Mouse (Mus musculus): ENCODE measurements around the gene Lcn3.
"Not testable (repeated sequence)": the region's sequence is repeated elsewhere in the genome, so short reads cannot be mapped to it uniquely, and the experiment has no call there.

Lcn3 gene

DNA sequence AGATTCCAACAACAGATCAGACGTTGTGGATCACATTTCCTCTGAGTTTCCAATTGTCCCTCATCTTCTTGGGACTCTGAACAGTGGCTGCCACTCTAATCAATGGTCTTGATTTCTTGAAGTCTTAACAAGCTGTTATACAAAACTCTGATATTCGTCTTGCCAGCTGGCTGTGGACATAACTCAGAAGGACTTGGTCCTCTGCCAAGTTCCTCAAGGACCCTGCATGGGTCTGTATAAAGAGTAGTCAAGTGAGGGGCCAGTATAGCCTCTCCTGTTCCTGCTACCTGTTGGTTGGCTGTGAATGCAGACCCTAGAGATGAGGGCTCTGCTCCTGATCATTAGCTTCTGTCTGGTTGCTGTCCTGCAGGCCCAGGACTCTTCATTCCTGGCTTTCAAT lies at the start of gene Lcn3:
TSS of gene Lcn3 (plus strand) at position 301 of the 400 bp plus-strand sequence.
- no peak for ATAC-seq (ENCODE audit: low TSS enrichment)

DNA sequence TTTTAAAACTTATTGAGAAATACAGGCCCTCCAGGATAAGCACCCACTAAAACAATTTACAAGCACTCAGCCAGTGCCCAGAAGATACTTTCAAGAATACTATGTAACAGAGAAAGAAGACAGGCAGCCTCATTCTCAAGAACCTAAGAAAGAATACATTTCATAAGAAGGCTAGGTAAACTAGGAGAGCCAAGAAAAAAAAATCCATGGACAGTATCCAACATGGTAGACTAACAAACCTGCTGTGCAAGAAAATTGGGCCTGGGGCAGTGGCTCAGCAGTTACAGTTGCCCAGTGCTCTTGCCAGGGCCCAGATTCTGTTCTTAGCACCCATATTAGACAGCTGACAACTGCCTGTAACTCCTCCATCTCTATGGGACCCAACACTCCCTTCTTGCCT lies 48.1 kb upstream of the Lcn3 start:
- ATAC-seq (ENCODE audit: low TSS enrichment) = no peak

GRCm38 (mm10) chr2:25733199-25733930 lies 32.0 kb upstream of the Lcn3 start:
- no peak for ATAC-seq (ENCODE audit: low TSS enrichment)

DNA sequence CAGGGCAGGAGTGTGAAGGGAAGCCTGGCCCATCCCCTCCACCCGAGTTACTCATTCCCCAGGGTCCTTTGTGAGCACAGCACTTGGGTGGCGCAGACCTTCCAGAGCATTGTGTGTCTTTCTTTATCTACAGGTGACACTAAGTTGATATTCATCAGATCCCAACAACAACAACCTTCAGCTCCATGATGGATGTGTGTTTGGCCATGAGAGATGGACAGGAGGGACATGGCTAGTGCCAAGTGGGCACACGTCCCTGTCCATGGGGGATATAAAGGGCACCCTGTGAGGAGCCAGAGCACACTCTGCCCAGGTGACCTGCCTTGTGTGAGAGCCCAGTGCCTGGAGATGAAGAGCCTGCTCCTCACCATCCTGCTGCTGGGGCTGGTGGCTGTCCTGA lies 28.7 kb upstream of the Lcn3 start, which contains the start of gene Obp2b:
TSS of gene Obp2b (plus strand) at position 301 of the 400 bp plus-strand sequence.
- not testable (repeated sequence) for ATAC-seq (ENCODE audit: low TSS enrichment)

DNA sequence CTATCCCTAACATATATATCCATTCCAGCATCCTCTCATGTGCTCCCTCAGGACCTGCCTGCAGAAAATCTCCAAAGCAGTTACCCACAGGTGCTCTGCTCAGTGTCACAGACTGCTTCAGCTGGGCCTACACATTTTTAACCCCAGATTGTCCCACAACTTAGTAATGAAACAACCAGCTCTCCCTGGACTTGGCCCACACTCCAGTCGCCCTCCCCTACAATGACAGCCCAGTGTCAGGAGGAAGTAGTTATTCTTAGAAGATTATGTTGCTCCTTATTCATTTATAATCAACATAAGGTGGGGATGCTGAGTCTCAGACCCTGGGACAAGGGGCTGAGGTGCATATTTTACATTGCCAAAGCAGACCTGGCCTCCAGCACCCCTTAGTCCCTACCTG lies 23.7 kb upstream of the Lcn3 start:
- no peak for ATAC-seq (ENCODE audit: low TSS enrichment)

GRCm38 (mm10) chr2:25754201-25754600 lies 11.2 kb upstream of the Lcn3 start:
- ATAC-seq (ENCODE audit: low TSS enrichment) = no peak

DNA sequence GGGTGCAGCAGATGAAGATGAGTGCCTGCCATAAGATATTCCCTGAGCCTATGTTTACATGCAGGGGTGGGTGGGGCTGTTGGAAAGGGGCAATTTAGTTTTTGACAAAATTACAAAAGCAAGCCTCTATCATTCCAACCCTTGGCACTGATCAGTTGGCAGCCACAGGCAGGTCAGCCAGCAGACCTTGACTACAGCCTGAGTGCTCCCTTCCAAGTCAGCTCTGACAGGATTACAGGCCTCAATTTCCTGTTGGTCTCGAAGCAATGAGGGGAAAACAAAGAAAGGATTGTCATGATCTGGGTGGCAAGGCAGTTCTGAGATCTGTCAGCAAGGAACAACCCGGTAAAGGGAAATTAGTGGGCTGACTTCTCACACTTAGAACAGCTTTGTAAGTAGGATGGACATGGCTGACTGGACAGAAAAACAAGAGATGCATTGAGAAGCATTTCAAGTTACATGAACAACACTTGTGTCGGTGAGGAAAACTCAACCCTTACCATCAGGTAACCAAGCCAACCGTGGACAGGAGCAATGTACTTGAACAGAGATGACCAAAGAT lies 7.2 kb upstream of the Lcn3 start:
- ATAC-seq (ENCODE audit: low TSS enrichment) = no peak

- ATAC-seq (ENCODE audit: low TSS enrichment) = no peak
These were observed 2.4 kb downstream of the Lcn3 start for GRCm38 (mm10) chr2:25767764-25768163.

DNA sequence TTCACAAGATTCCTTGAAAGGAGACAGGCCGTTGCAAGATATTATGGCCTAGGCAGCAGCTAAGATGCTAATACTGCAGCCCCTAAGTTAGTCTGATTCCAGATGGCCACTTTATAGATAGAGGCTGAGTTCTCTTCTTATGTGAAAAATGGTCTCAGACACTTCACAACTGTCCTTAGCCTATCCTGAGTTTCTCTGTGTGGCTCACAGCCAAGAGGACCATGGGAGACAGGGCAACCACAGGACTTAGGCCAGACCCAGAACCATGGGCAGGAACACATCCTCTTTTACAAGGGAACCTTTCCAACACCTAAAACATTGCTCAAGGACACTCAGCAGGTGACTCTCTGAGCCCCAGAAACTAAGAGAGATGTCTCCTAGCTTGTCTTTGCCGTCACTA lies 8.1 kb downstream of the Lcn3 start:
- ATAC-seq (ENCODE audit: low TSS enrichment) = no peak

DNA sequence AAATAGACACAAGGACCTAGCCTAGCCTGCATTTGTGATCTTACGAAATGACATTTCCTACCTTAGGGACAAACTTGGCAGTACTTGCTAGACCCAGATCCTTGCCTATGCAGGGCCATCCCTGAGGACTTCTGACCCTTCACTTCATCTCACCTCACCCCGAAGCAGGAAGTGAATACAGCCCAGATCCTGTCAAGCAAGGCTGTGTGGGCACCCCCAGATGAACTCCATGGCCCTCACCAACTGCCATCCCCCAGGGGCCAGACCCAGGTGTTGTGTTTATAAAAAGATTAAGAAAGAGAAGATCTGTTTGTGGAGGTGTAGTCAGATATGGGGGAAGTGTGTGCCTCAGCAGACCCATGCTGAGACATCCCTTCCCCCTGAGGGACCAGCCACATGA lies 9.3 kb downstream of the Lcn3 start:
- no peak for ATAC-seq (ENCODE audit: low TSS enrichment)

DNA sequence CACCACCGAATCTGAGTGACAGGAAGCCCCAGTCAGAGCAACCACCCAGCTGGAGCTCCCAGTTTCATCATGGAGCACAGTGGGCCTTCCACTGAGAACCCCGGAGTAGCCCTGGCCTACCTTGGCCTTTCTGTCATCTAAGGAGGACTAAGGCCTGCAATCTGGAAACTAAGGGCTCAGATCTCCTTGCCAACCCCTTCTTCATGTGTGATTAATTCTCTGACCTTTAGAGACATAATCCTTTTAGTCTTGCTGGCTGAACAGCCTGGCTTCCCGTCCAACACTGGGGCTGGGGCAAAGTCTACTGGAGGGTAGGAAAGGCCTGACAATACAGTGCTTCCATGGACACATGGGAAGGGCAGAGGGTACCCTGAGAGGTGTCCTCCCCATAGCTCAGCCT lies 10.6 kb downstream of the Lcn3 start:
- no peak for ATAC-seq (ENCODE audit: low TSS enrichment)

GRCm38 (mm10) chr2:25776717-25777116 lies 11.3 kb downstream of the Lcn3 start, which contains the start of gene Lcn11:
Gene Lcn11 (plus strand): TSS chr2:25777017.
- ATAC-seq (ENCODE audit: low TSS enrichment) = no peak

GRCm38 (mm10) chr2:25779076-25779475 lies 13.7 kb downstream of the Lcn3 start:
- no peak for ATAC-seq (ENCODE audit: low TSS enrichment)

DNA sequence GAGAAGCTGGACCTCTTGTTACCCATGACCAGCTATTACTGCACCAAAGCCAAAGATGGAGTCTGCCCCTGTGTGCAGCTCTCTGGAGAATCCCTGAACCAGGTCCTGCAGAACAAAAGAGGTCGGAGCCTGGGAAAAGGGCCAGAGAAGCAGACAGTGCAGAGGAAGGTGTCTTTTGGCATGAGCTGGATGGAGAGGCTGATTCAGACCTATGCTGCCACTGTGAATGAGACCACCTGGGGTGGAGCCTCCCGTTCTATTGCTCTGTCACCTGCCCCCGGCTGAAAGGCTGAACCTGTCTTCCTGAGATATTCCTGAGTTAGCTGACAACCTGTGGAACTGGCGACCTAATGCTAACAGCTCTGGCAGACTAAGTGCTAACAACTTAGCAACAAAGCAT lies 15.6 kb downstream of the Lcn3 start:
- no peak for ATAC-seq (ENCODE audit: low TSS enrichment)

DNA sequence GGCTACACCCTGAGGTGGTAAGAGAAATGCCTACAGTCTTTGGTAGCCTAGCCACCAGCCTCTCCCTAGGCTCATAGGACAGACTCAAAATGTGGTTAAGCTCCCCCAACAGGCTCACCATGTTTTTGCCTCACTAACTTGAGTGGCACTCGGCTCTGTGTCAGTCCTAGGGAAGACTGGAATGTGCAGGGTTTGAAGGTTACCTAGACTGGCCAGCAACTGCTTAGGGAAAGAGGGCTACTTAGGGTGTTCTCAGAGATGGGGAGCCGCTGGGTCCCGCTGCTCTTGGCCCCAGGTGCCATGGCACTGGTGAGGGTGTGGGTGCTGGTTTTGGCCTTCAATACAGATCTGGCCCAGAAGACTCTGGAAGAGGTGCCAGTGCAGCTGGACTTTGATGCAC lies 16.6 kb downstream of the Lcn3 start, which contains the start of gene Gm13539:
TSS of gene Gm13539 (plus strand) at position 301 of the 400 bp plus-strand sequence.
- ATAC-seq (ENCODE audit: low TSS enrichment) = no peak

- no peak for ATAC-seq (ENCODE audit: low TSS enrichment)
These were observed 20.4 kb downstream of the Lcn3 start for GRCm38 (mm10) chr2:25785573-25786322.

- no peak for ATAC-seq (ENCODE audit: low TSS enrichment)
These were observed 23.7 kb downstream of the Lcn3 start for GRCm38 (mm10) chr2:25789092-25789491.

- ATAC-seq (ENCODE audit: low TSS enrichment) = no peak
These were observed 32.3 kb downstream of the Lcn3 start for GRCm38 (mm10) chr2:25797635-25798034.

DNA sequence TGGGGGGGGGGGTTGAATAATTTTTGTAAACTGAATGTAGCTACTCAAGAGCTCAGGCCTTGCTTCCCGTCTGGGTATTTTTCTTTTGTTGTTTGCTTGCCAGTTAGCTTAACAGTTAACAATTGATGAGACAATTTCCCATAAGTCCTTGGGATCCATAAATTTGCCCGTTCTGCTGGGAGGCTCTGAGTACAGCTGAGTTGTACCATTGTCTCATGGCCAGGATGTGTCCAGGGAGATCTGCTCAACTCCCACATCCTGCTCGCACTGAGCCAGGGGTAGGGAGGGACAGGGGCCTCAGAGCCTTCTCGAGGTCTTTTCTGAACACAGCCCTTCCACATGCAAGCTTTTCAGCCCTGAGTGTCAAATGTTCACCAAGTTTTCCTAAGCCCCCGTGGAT lies 32.7 kb downstream of the Lcn3 start:
- no peak for ATAC-seq (ENCODE audit: low TSS enrichment)

GRCm38 (mm10) chr2:25811711-25812110 lies 46.3 kb downstream of the Lcn3 start:
- no peak for ATAC-seq (ENCODE audit: low TSS enrichment)

- ATAC-seq (ENCODE audit: low TSS enrichment) = no peak
These were observed 48.0 kb downstream of the Lcn3 start for GRCm38 (mm10) chr2:25813364-25813763.

DNA sequence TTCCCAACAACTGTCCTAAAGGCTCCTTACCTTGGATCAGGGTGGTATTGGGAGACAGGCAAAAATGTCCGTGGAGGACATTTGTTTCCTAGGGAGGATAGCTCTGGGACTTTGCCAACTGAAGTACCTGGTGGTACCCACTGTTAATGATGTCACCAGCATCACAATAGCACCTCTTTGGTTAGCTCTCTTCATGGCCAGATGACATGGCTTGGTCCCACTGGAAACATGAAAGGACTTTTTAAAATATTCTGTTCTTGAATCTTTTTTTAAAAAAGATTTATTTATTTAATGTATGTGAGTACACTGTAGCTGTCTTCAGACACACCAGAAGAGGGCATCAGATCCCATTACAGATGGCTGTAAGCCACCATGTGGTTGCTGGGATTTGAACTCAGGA lies 50.4 kb downstream of the Lcn3 start, which contains the start of gene Glt6d1:
TSS of gene Glt6d1 (minus strand) at position 101 of the 400 bp plus-strand sequence.
- ATAC-seq (ENCODE audit: low TSS enrichment) = not testable (repeated sequence)
